Mouse (Mus musculus) heart, adult 2 months (tissue): ENCODE measurements around the gene Sec61a2.

Experiments used
- CTCF ChIP-seq: fragments of 200-600 bp; IDR thresholded peaks from 2 replicates; pipeline ENCODE4 v1.8.1; 2022; ENCODE audit warnings: antibody characterized with exemption, mild to moderate bottlenecking, moderate library complexity
- POLR2A ChIP-seq: fragments of 200-500 bp; IDR thresholded peaks from 2 replicates; pipeline ENCODE4 v1.6.1; 2011; ENCODE audit warnings: mild to moderate bottlenecking, low read depth, low read length, control low read depth; ENCODE audit not compliant: insufficient read depth

- TF ChIP-seq CTCF = no peak
- TF ChIP-seq POLR2A = no peak
Observed at GRCm38 (mm10) chr2:5845826-5846225, 49.4 kb downstream of the Sec61a2 start.
